Mouse (Mus musculus): ENCODE results near the gene Osbpl11. TPM values are rescaled to one million over a fixed set of nuclear protein-coding genes. Genes with fewer than 3 reads are reported as not detected.
"Not testable (repeated sequence)": the region's sequence is repeated elsewhere in the genome, so short reads cannot be mapped to it uniquely, and the experiment has no call there.

The Osbpl11 gene
- polyA plus RNA-seq (2011; ENCODE audit: insufficient read depth, insufficient read length, low replicate concordance, missing spikeins): 3.7 and 5.6 TPM in 2 replicates

DNA sequence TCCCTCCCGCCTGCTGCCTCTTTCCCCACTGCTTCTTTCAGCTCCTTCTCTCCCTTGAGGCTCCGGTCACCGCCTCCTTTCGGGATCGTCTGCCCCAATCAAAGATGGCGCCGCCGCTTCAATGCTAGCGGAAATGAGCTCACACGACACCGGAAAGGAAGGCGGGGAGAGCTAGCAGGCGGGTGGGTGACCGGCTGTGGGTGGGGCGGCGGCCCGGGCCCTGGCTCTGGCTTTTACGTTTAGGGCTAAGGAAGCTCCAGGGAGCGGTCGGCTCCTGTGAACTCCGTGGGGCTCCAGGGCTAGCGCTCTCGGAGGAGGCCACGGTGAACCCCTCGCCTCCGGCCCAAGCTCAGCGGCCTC is at the start of gene Osbpl11:
Osbpl11 (plus strand) TSS at position 171 of the 360 bp plus-strand sequence.
- TF ChIP-seq CTCF (IDR thresholded peaks at IDR 0.05; ENCODE audit: control insufficient read depth, insufficient read depth, low read length): no peak
- peak; percentile 77; the same call in 1 of the 2 replicates for TF ChIP-seq POLR2A (IDR thresholded peaks at IDR 0.05; ENCODE audit: borderline replicate concordance, control insufficient read depth, low read depth, low read length)
- peak within 1 kb of the TSS; percentile 88 for H3K4me3 ChIP-seq (replicated peaks; ENCODE audit: control insufficient read depth, low read depth, low read length)
- no peaks in the 10 kb centered on the region; the same call in 1 of the 2 replicates for H3K4me1 ChIP-seq (ENCODE audit: control insufficient read depth, insufficient read depth, low read length)
- peak within 1 kb of the TSS; percentile 86 for H3K27ac ChIP-seq (ENCODE audit: control insufficient read depth, insufficient read depth, low read depth, low read length, poor library complexity)
- WGBS: 1% methylated on average over 27 of the region's 27 CpGs

DNA sequence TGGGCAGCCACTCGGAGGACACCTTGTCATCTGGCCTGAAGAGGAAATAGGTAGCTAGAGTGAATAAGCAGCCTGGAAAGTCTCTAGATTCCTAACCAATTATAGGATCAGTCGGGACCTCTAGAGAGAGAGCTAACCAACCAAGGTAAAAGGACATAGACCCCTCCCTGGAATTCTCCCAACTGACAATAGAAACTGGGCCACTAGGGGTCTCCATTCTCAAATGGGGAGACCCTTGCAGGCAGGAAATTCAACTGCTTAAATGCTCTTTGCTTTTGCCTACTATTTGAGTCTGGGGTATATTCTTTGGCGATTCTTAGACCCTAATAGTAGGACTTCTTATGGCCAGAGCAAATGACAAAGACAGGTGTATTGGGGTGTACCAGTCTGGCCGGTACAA is 49.7 kb upstream of the Osbpl11 start:
- Histone ChIP-seq H3K4me3 (replicated peaks; ENCODE audit: control insufficient read depth, low read depth, low read length) (no peak overlapping the region), H3K4me1 (ENCODE audit: control insufficient read depth, insufficient read depth, low read length) (no peaks in the 10 kb centered on the region; the same call in 1 of the 2 replicates), H3K27ac (ENCODE audit: control insufficient read depth, insufficient read depth, low read depth, low read length, poor library complexity) (no peak overlapping the region)
- TF ChIP-seq CTCF (IDR thresholded peaks at IDR 0.05; ENCODE audit: control insufficient read depth, insufficient read depth, low read length): no peak
- TF ChIP-seq POLR2A (IDR thresholded peaks at IDR 0.05; ENCODE audit: borderline replicate concordance, control insufficient read depth, low read depth, low read length): no peak
- WGBS: 72% methylated on average over 4 of the region's 4 CpGs

DNA sequence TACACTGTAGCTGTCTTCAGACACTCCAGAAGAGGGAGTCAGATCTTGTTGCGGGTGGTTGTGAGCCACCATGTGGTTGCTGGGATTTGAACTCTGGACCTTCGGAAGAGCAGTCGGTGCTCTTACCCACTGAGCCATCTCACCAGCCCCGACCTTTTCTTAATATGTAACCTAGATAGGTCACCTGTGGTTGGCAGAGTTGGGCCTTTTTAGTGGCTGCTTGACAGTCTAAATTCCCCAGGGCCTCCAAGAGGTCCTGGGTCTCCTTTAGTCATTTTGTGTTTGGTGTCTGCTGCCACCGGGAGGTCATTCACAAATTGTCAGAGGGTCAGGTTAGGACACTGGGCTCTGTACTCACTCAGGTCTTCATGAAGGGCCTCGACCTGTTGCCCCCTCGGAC is 45.8 kb upstream of the Osbpl11 start:
- H3K27ac ChIP-seq (ENCODE audit: control insufficient read depth, insufficient read depth, low read depth, low read length, poor library complexity); H3K4me3 ChIP-seq (replicated peaks; ENCODE audit: control insufficient read depth, low read depth, low read length); H3K4me1 ChIP-seq (ENCODE audit: control insufficient read depth, insufficient read depth, low read length): not testable (repeated sequence)
- WGBS: 77% methylated on average over 7 of the region's 7 CpGs

DNA sequence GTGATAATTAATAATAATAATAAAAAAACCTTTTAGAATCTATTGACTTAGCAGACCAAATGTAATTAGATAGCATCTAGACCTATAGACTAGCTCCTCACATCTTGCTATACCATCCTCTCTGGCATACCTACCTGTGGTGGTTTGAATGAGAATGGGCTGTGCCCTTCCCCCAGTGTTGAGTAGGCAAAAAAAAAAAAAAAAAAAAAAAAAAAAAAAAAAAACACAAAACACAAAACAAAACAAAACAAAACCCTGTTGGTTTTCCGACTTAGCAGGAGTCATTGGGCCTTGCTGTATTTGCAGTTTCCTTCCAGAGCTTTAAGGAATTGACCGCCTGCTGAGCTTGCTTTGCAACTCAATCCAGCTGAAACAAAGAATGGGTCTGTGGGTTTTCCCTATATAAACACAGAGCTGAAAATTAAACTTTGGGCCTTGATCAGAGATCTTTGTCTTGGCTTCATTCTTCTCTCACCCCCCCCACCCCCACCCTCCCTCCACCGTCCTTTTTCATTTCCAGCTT is 43.1 kb upstream of the Osbpl11 start:
- TF ChIP-seq CTCF (IDR thresholded peaks at IDR 0.05; ENCODE audit: control insufficient read depth, insufficient read depth, low read length) (no peak), POLR2A (IDR thresholded peaks at IDR 0.05; ENCODE audit: borderline replicate concordance, control insufficient read depth, low read depth, low read length) (no peak)
- H3K4me1 ChIP-seq (ENCODE audit: control insufficient read depth, insufficient read depth, low read length): no peaks in the 10 kb centered on the region
- WGBS: 77% methylated on average over 3 of the region's 3 CpGs
- H3K4me3 ChIP-seq (replicated peaks; ENCODE audit: control insufficient read depth, low read depth, low read length): no peak overlapping the region
- H3K27ac ChIP-seq (ENCODE audit: control insufficient read depth, insufficient read depth, low read depth, low read length, poor library complexity): no peak overlapping the region

DNA sequence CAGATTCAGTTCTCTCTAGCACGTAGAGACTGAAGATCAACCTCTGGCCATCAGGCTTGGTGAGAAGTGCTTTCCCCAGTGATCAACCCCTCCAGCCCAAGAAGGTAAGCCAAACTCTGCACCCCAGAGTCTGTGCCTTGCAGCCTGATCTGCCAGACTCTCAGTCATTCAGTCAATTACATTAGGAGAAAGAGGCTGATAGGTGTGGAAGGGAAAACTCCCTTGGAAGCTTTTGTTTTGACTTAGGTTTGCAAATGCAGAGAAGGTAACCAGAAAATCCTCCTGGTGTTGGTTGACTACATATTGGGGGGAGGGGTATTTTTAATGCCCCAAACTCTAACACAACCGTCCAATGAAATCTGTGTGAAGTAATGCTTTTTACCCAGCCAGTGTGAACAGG is 41.4 kb upstream of the Osbpl11 start:
- Histone ChIP-seq H3K4me1 (ENCODE audit: control insufficient read depth, insufficient read depth, low read length) (no peaks in the 10 kb centered on the region), H3K27ac (ENCODE audit: control insufficient read depth, insufficient read depth, low read depth, low read length, poor library complexity) (no peak overlapping the region), H3K4me3 (replicated peaks; ENCODE audit: control insufficient read depth, low read depth, low read length) (no peak overlapping the region)
- no peak for TF ChIP-seq POLR2A (IDR thresholded peaks at IDR 0.05; ENCODE audit: borderline replicate concordance, control insufficient read depth, low read depth, low read length)
- no peak for TF ChIP-seq CTCF (IDR thresholded peaks at IDR 0.05; ENCODE audit: control insufficient read depth, insufficient read depth, low read length)
- 80% methylated on average over 2 of the region's 2 CpGs for WGBS

DNA sequence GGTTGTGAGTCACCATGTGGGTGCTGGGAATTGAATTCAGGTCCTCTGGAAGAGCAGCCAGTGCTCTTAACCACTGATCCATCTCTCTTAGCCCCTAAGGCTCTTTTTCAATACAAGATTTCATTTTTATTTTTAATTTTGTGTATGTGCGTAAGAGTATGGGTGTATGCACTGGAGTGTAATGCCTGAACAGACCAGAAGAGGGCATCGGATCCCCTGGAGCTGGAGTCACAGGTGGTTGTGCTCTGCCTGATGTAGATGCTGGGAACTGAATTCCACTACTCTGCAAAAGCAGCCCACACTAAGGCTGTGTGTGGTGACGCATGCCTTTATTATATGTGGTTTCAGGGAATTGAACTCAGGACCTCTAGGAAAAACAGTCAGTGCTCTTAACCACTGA is 38.7 kb upstream of the Osbpl11 start:
- Histone ChIP-seq H3K27ac (ENCODE audit: control insufficient read depth, insufficient read depth, low read depth, low read length, poor library complexity) (no peak overlapping the region), H3K4me1 (ENCODE audit: control insufficient read depth, insufficient read depth, low read length) (no peaks in the 10 kb centered on the region; the same call in 1 of the 2 replicates), H3K4me3 (replicated peaks; ENCODE audit: control insufficient read depth, low read depth, low read length) (no peak overlapping the region)
- TF ChIP-seq POLR2A (IDR thresholded peaks at IDR 0.05; ENCODE audit: borderline replicate concordance, control insufficient read depth, low read depth, low read length) (no peak), CTCF (IDR thresholded peaks at IDR 0.05; ENCODE audit: control insufficient read depth, insufficient read depth, low read length) (no peak)
- 94% methylated on average over 3 of the region's 3 CpGs for WGBS

DNA sequence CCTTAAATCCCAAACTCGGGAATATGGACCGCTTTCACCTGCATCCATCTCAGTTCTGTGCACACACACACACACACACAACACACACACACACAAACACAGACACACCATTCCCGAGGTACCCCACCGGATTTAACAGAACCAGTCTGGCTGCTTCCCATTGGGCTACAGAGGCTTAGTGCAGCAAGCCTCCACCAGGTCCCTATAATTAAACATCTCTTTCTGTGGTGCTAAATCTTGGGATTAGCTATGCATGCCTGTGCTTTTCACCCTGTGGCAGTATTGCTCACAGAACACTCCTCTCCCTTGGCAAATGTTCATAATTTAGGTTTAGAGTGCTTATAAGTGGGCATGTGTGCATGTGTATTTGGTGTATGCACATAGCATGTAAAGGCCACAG is 36.7 kb upstream of the Osbpl11 start:
- H3K4me3 ChIP-seq (replicated peaks; ENCODE audit: control insufficient read depth, low read depth, low read length): no peak overlapping the region
- TF ChIP-seq CTCF (IDR thresholded peaks at IDR 0.05; ENCODE audit: control insufficient read depth, insufficient read depth, low read length) (no peak), POLR2A (IDR thresholded peaks at IDR 0.05; ENCODE audit: borderline replicate concordance, control insufficient read depth, low read depth, low read length) (no peak)
- H3K4me1 ChIP-seq (ENCODE audit: control insufficient read depth, insufficient read depth, low read length): no peaks in the 10 kb centered on the region; the same call in 1 of the 2 replicates
- no peak overlapping the region for H3K27ac ChIP-seq (ENCODE audit: control insufficient read depth, insufficient read depth, low read depth, low read length, poor library complexity)
- WGBS: 81% methylated on average over 4 of the region's 4 CpGs

DNA sequence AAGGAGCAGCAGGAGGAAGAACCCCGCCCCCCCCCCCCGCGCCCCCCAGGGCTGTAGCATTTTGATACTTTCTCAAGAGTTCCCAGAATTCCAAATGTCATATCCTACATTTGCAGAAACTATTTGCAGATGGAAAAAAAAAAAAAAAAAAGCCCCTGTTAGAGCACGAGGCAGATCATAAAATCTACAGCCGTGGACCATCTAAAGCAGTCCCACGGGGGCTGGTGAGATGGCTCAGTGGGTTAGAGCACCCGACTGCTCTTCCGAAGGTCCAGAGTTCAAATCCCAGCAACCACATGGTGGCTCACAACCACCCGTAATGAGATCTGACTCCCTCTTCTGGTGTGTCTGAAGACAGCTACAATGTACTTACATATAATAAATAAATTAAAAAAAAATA is 34.0 kb upstream of the Osbpl11 start:
- not testable (repeated sequence) for H3K4me3 ChIP-seq (replicated peaks; ENCODE audit: control insufficient read depth, low read depth, low read length); H3K4me1 ChIP-seq (ENCODE audit: control insufficient read depth, insufficient read depth, low read length); H3K27ac ChIP-seq (ENCODE audit: control insufficient read depth, insufficient read depth, low read depth, low read length, poor library complexity)
- 49% methylated on average over 9 of the region's 9 CpGs for WGBS

DNA sequence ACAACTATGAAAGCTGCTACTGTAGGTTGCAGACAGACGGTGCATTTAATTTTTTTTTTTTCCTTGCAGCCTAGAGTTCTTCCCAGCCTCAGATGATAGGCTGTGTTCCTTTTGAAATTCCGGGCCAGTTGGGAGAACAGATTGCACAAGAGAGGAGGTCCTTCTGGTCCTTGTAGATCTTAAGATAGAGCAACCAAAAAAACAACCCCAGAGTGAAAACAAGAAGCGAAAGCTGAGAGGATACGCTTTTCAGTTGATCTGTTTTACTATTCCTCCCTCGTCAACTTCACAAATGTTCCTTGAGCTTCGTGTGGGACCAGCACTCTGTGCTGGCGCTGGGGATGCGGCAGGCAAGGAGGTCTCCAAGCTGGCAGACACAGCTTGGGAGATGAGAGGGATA is 33.3 kb upstream of the Osbpl11 start:
- H3K4me3 ChIP-seq (replicated peaks; ENCODE audit: control insufficient read depth, low read depth, low read length): no peak overlapping the region
- no peaks in the 10 kb centered on the region; the same call in 1 of the 2 replicates for H3K4me1 ChIP-seq (ENCODE audit: control insufficient read depth, insufficient read depth, low read length)
- TF ChIP-seq CTCF (IDR thresholded peaks at IDR 0.05; ENCODE audit: control insufficient read depth, insufficient read depth, low read length) (no peak), POLR2A (IDR thresholded peaks at IDR 0.05; ENCODE audit: borderline replicate concordance, control insufficient read depth, low read depth, low read length) (no peak)
- WGBS: 48% methylated on average over 8 of the region's 8 CpGs
- peak overlapping the region; percentile 61; the same call in 1 of the 2 replicates for H3K27ac ChIP-seq (ENCODE audit: control insufficient read depth, insufficient read depth, low read depth, low read length, poor library complexity)
